Comparison of ENCODE assay signal across 21 mouse cellular contexts in the genomic region with DNA sequence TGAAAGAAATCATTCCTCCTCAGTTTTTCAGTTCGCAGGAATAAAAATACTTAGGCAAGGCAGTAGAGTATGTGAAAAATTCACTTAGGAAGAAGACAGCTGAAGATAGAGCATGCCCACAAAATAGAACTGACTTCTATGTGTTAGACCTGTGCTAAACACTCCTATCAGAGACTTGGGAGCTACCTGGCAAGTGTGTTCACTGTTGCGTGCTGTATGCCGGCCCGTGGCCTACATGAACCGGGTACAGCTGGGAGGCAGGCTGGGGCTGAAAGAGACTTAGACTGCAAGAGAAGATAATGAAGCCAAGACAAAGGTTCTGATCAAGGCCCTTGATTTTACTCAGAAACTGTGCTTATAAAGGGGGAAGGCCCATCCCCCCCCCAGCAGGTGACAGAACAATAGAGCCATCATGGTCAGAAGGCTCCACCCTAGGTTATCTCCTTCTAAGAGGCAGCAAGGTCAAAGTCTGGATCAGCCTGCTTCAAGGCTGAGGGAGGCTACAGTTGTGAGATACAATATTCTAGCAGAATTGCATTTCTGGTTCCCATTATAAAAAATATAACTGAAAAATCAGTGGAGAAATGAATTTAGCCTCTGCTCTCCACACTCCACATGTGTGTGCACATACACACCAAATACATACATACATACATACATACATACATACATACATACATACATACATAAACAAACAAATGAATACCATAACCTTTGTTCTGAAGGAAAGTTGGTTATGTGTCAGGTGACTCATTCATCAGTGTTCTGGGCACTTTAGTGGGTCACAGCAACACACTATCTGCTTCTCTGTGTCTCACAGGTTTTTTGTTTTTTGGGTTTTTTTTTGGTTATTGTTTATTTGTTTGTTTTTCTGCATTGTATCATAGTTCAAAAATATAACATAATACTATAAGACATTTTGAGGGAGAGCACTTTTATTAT. TPM values are rescaled to one million over a fixed set of nuclear protein-coding genes. Genes with fewer than 3 reads are reported as not detected.
DNase-seq lines count a peak whose midpoint lies in the region; ATAC-seq and TF ChIP-seq lines count a peak whose summit lies in the region.
"Had no signal": no experiment of that assay in that cellular context is flagged by ENCODE, and none has a peak within 500 bp of the region (broad histone marks: within the 10 kb centered on the region; RNA-seq: fewer than 3 reads in every experiment).

No protein-coding gene starts in this region.

- H3K27ac ChIP-seq in ES-Bruce4 (ENCODE audit: insufficient read depth, low read length), result peak overlapping the region; percentile 29; the same call in 1 of the 2 replicates
- peak overlapping the region; percentile 31; the same call in 1 of the 2 replicates for H3K27ac ChIP-seq in intestine, embryonic 16.5 days (ENCODE audit: low read length)
- no peak overlapping the region for H3K27ac ChIP-seq in liver, embryonic 13.5 days
- H3K27ac ChIP-seq in cerebellum, adult 2 months (ENCODE audit: insufficient read depth, low read length), result no peak overlapping the region
- H3K27ac ChIP-seq: embryonic facial prominence, embryonic 12.5 days; forebrain, embryonic 15.5 days; heart, embryonic 10.5 days; hindbrain, embryonic 12.5 days; hindbrain, postnatal 0 days had no signal

- H3K4me1 ChIP-seq in ES-Bruce4 (ENCODE audit: control insufficient read depth, insufficient read depth, low read length), result peaks cover 2% of the 10 kb centered on the region
- H3K4me1 ChIP-seq in intestine, embryonic 16.5 days (ENCODE audit: control insufficient read depth, insufficient read depth, low read length), result no peaks in the 10 kb centered on the region
- peaks cover 32% of the 10 kb centered on the region for H3K4me1 ChIP-seq in liver, embryonic 13.5 days (replicated peaks)
- no peaks in the 10 kb centered on the region for H3K4me1 ChIP-seq in cerebellum, adult 2 months (ENCODE audit: control insufficient read depth, insufficient read depth, low read length)
- H3K4me1 ChIP-seq: embryonic facial prominence, embryonic 12.5 days; forebrain, embryonic 15.5 days; heart, embryonic 10.5 days; hindbrain, embryonic 12.5 days had no signal

- H3K36me3 ChIP-seq in ES-Bruce4 (ENCODE audit: control insufficient read depth, insufficient read depth, low read length, poor library complexity, severe bottlenecking), result no peaks in the 10 kb centered on the region
- no peaks in the 10 kb centered on the region for H3K36me3 ChIP-seq in intestine, embryonic 16.5 days (ENCODE audit: control insufficient read depth, insufficient read depth, low read length)
- no peaks in the 10 kb centered on the region for H3K36me3 ChIP-seq in liver, embryonic 13.5 days
- H3K36me3 ChIP-seq: embryonic facial prominence, embryonic 12.5 days; forebrain, embryonic 15.5 days; heart, embryonic 10.5 days; hindbrain, embryonic 12.5 days had no signal

- H3K4me2 ChIP-seq in intestine, embryonic 16.5 days (ENCODE audit: low read depth, low read length), result no peak overlapping the region
- no peak overlapping the region for H3K4me2 ChIP-seq in liver, embryonic 13.5 days
- H3K4me2 ChIP-seq: embryonic facial prominence, embryonic 12.5 days; forebrain, embryonic 15.5 days; hindbrain, embryonic 12.5 days had no signal

- no peak overlapping the region for H3K9ac ChIP-seq in ES-Bruce4 (ENCODE audit: low read depth, poor library complexity, severe bottlenecking)
- no peak overlapping the region for H3K9ac ChIP-seq in intestine, embryonic 16.5 days (ENCODE audit: low read depth, low read length)
- no peak overlapping the region for H3K9ac ChIP-seq in liver, embryonic 13.5 days
- H3K9ac ChIP-seq: embryonic facial prominence, embryonic 12.5 days; forebrain, embryonic 15.5 days; hindbrain, embryonic 12.5 days had no signal

- 86% methylated on average over 5 of the region's 5 CpGs for WGBS in intestine, embryonic 16.5 days
- WGBS in liver, embryonic 13.5 days (ENCODE audit: insufficient replicate concordance), result 71% methylated on average over 5 of the region's 5 CpGs
- WGBS in cerebellum, adult 2 months, result 94% methylated on average over 5 of the region's 5 CpGs

- ATAC-seq in intestine, embryonic 16.5 days, result peak; percentile 96
- ATAC-seq in liver, embryonic 13.5 days (ENCODE audit: low read depth), result peak; percentile 53; the same call in 1 of the 2 replicates
- ATAC-seq: forebrain, embryonic 15.5 days; hindbrain, postnatal 0 days; Patski had no signal

- no peak for TF ChIP-seq CTCF in ES-Bruce4 (IDR thresholded peaks at IDR 0.05; ENCODE audit: low read depth, low read length)
- TF ChIP-seq CTCF in cerebellum, adult 2 months (IDR thresholded peaks at IDR 0.05; ENCODE audit: borderline replicate concordance, insufficient read depth, low read depth, low read length), result no peak

- peak; percentile 91 for DNase-seq in R1 (ENCODE audit: low read depth, low spot score)
- DNase-seq in liver, embryonic 13.5 days, result no peak
- no peak for DNase-seq in gastrocnemius, postnatal 10 days
- no peak for DNase-seq in urinary bladder, postnatal 10 days (ENCODE audit: low spot score)
- no peak for DNase-seq in cerebellum, adult 2 months
- DNase-seq: adrenal gland, postnatal 14 days; cerebellum, adult 18-20 months; cerebellum, postnatal 10 days; embryo, embryonic 11 days; heart, adult 18-20 months; heart, postnatal 10 days; heart, postnatal 4 days had no signal

- no peak overlapping the region for H3K4me3 ChIP-seq in ES-Bruce4 (ENCODE audit: low read depth, low read length)
- H3K4me3 ChIP-seq in intestine, embryonic 16.5 days (ENCODE audit: low read length), result no peak overlapping the region
- no peak overlapping the region for H3K4me3 ChIP-seq in liver, embryonic 13.5 days (replicated peaks)
- H3K4me3 ChIP-seq in cerebellum, adult 2 months (replicated peaks; ENCODE audit: insufficient read depth, low read depth, low read length), result no peak overlapping the region
- H3K4me3 ChIP-seq: embryonic facial prominence, embryonic 12.5 days; forebrain, embryonic 15.5 days; heart, embryonic 10.5 days; hindbrain, embryonic 12.5 days had no signal

- no peak for TF ChIP-seq POLR2A in ES-Bruce4 (IDR thresholded peaks at IDR 0.05; ENCODE audit: insufficient read depth, low read length)
- no peak for TF ChIP-seq POLR2A in cerebellum, adult 2 months (IDR thresholded peaks at IDR 0.05; ENCODE audit: borderline replicate concordance, insufficient read depth, low read length)

- TF ChIP-seq EP300 in ES-Bruce4 (IDR thresholded peaks at IDR 0.05; ENCODE audit: insufficient read depth, low read depth, low read length), result peak; percentile 89

- H3K9me3 ChIP-seq in ES-Bruce4 (replicated peaks; ENCODE audit: control insufficient read depth, insufficient read depth, low read length, poor library complexity, severe bottlenecking), result no peaks in the 10 kb centered on the region
- no peaks in the 10 kb centered on the region for H3K9me3 ChIP-seq in intestine, embryonic 16.5 days (ENCODE audit: control insufficient read depth, low read length)
- no peaks in the 10 kb centered on the region for H3K9me3 ChIP-seq in liver, embryonic 13.5 days (replicated peaks)
- H3K9me3 ChIP-seq: embryonic facial prominence, embryonic 12.5 days; forebrain, embryonic 15.5 days; heart, embryonic 10.5 days; hindbrain, embryonic 12.5 days had no signal

- no peaks in the 10 kb centered on the region for H3K27me3 ChIP-seq in ES-Bruce4 (ENCODE audit: control insufficient read depth, insufficient read depth, low read length, poor library complexity, severe bottlenecking)
- no peaks in the 10 kb centered on the region for H3K27me3 ChIP-seq in intestine, embryonic 16.5 days (replicated peaks; ENCODE audit: control insufficient read depth, insufficient read depth, low read length)
- no peaks in the 10 kb centered on the region for H3K27me3 ChIP-seq in liver, embryonic 13.5 days
- no peaks in the 10 kb centered on the region for H3K27me3 ChIP-seq in cerebellum, adult 2 months (ENCODE audit: control insufficient read depth, insufficient read depth, low read length)
- H3K27me3 ChIP-seq: CH12.LX; embryonic facial prominence, embryonic 12.5 days; forebrain, embryonic 15.5 days; hindbrain, embryonic 12.5 days; Patski had no signal

RNA-seq across cellular contexts. Expression of a gene that starts 8.1 kb away (rescaled TPM):
- polyA plus RNA-seq in ES-Bruce4 (2011; ENCODE audit: insufficient read depth, insufficient read length, low read depth, missing spikeins), result 1.1 and 1.3 TPM in 2 replicates
- 0.34 and 0.40 TPM in 2 replicates for polyA plus RNA-seq in intestine, embryonic 16.5 days (2015; fragmentation: Nextera tagmentation; extraction: Ambion mirVana)
- polyA plus RNA-seq in liver, embryonic 13.5 days (2015; fragmentation: Nextera tagmentation; extraction: Ambion mirVana), result 0.59 and 0.81 TPM in 2 replicates
- total RNA-seq in gastrocnemius, postnatal 10 days (2021), result 10 to 100 TPM; 19.9 to 40.5 TPM
- polyA plus RNA-seq in cerebellum, adult 2 months (2012; rRNA removed), result 2.8 and 4.0 TPM in 2 replicates
- total RNA-seq: CH12.LX had no signal

RNA-seq across cellular contexts. Expression of a gene that starts 11.3 kb away (rescaled TPM):
- polyA plus RNA-seq in ES-Bruce4 (2011; ENCODE audit: insufficient read depth, insufficient read length, low read depth, missing spikeins), result 2.5 and 4.5 TPM in 2 replicates
- 14.0 and 15.0 TPM in 2 replicates for polyA plus RNA-seq in intestine, embryonic 16.5 days (2015; fragmentation: Nextera tagmentation; extraction: Ambion mirVana)
- polyA plus RNA-seq in liver, embryonic 13.5 days (2015; fragmentation: Nextera tagmentation; extraction: Ambion mirVana), result 21.5 and 24.8 TPM in 2 replicates
- total RNA-seq in gastrocnemius, postnatal 10 days (2021), result 10 to 100 TPM; 54.0 to 55.1 TPM
- 175 and 181 TPM in 2 replicates for polyA plus RNA-seq in cerebellum, adult 2 months (2012; rRNA removed)

Comparison
In these comparisons a context has a peak if more than half of its experiments do, and no peak if none do; other contexts are left out.
1. H3K27ac ChIP-seq: peak in ES-Bruce4 (single experiment) and intestine, embryonic 16.5 days (single experiment); none in liver, embryonic 13.5 days (single experiment) and cerebellum, adult 2 months (single experiment).